Mouse (Mus musculus): ENCODE results near the gene Cacng7.

GRCm38 (mm10) chr7:3314121-3314520 is 18.6 kb upstream of the Cacng7 start:
- TF ChIP-seq POLR2A (IDR thresholded peaks at IDR 0.05; ENCODE audit: insufficient read length, low read depth) (no peak), E2F4 (IDR thresholded peaks at IDR 0.05; ENCODE audit: insufficient read depth) (no peak), POLR2AphosphoS2 (IDR thresholded peaks at IDR 0.05; ENCODE audit: insufficient read length, low read depth) (no peak)
